Mouse (Mus musculus) CD4-positive, CD25-positive, alpha-beta regulatory T cell, adult 4 months (primary cell): ENCODE measurements at regions not wholly inside any gene's neighbourhood (a gene's known extent, or its start where the extent isn't known, plus 50 kb on each side); places are given as distances from the start of the nearest gene placed in this dataset.

ENCODE experiments used
- ATAC-seq: one replicate; pipeline ENCODE4 v1.8.0; 2017

DNA sequence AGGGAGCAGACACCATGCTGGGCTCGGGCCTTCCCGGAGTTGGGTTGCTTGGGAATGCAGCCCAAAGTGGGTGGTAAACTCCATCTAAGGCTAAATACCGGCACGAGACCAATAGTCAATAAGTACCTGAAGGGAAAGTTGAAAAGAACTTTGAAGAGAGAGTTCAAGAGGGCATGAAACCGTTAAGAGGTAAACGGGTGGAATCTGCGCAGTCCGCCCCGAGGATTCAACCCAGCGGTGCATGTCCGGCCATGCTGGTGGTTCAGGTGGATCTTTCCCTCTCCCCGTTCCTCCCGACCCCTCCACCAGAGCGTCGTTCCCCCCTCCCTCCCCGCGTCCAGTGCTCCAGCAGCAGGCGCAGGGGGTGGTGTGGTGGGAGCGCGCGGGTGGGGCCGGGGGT lies 179.1 kb upstream of the Arhgef26 start:
- peak; percentile 90 for ATAC-seq

GRCm38 (mm10) chr3:62170647-62171046 lies 167.5 kb upstream of the Arhgef26 start:
- no peak for ATAC-seq

- ATAC-seq = no peak
Measured at GRCm38 (mm10) chr3:62187807-62188509, 150.2 kb upstream of the Arhgef26 start.

DNA sequence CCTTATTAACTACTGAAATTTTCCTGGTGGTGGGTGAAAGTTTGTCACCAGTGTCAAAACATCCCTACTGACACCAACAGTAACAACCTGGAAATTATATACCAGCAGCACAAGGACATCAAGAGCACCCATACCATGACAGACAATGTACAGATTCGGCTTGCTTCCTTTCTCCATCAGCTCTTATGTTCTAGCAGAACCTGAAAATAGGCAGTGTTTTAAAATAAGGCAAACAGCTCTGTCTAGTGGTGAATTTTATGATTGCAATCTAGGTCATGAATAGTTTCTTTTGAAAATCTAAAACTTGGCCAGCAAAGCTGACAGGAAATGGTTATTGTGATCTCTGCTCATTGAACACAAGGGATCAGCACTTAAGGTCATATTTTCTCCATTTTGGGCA lies 145.7 kb upstream of the Arhgef26 start:
- ATAC-seq = no peak

GRCm38 (mm10) chr3:62194421-62194820 lies 143.7 kb upstream of the Arhgef26 start:
- no peak for ATAC-seq

GRCm38 (mm10) chr3:62196679-62197078 lies 141.5 kb upstream of the Arhgef26 start:
- no peak for ATAC-seq

- no peak for ATAC-seq
Measured at GRCm38 (mm10) chr3:62215806-62216205, 122.3 kb upstream of the Arhgef26 start.

GRCm38 (mm10) chr3:62217335-62217734 lies 120.8 kb upstream of the Arhgef26 start:
- ATAC-seq = no peak

GRCm38 (mm10) chr3:62227697-62228096 lies 110.4 kb upstream of the Arhgef26 start:
- ATAC-seq = no peak

DNA sequence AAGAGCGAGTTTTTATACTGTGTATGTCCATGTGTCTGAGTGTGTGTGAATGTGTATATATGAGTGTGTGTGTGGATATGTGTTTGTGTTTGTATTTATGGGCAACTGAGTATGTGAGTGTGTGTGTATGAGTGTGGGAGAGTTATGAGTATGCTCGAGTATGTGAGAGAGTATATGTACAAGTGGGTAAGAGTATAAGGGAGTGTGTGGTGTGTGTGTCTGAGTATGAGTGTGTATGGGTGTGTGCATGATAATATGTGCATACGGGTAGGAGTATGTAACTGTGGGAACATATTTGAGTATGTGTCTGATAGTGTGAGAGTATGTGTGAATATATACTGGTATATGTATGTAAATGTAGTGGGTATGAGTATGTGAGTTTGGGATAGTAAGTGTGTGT lies 110.0 kb upstream of the Arhgef26 start:
- no peak for ATAC-seq

DNA sequence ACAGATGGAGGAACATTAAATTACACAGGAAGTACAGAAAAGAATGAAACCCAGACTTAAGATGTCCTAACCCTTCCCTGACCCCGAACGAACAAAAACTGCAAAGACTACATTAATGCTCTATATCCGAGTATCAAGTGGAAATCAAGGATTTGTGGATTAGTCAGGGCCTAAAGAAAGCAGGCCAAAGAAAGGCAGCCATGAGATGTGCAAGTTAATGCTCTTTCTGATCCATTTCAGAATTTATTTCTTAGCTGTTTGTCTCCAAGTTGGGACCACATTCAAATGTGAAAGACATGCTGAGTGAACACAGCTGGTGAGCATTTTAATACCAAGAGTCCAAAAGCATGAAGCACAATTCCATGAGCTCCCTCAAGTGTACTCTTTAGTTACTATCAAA lies 97.1 kb upstream of the Arhgef26 start:
- ATAC-seq = no peak

DNA sequence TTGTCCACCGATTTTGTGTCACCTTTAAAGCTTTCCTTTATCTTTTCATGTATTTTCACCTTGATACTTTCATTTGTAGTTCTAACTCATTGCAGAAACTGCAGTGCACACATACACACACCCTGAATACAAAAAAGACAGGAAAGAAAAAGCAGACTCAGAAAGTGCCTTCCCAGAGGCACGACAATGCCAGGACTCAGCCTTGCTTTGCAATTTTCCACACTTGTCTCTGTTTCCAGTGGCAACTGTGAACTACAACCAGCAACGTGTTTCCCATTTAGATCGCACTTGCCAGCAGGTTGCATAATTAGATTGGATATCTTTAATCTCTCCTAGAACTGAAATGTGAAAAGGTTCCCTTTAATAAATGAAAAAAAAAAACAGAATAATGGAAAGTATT lies 66.4 kb upstream of the Arhgef26 start:
- no peak for ATAC-seq

- no peak for ATAC-seq
Measured at GRCm38 (mm10) chr3:62278279-62278678, 59.9 kb upstream of the Arhgef26 start.

GRCm38 (mm10) chr3:62280960-62281359 lies 57.2 kb upstream of the Arhgef26 start:
- no peak for ATAC-seq
